Mouse (Mus musculus) liver, adult 2 months (tissue): Measurements from ENCODE around the gene Zfp108. TPM values are rescaled to one million over a fixed set of nuclear protein-coding genes. Genes with fewer than 3 reads are reported as not detected.

Experiments used
- DNase-seq: peaks from one replicate; pipeline ENCODE4 v3.0.0-alpha.2; 2011; ENCODE audit warnings: low read depth, low spot score; ENCODE audit errors: extremely low read depth
- H3K27ac ChIP-seq: fragments of 200-500 bp; replicated peaks from 2 replicates; pipeline ENCODE4 v1.5.1; 2012; ENCODE audit warnings: low read depth, mild to moderate bottlenecking, control low read depth, inconsistent platforms, low read length; ENCODE audit not compliant: insufficient read depth
- H3K27me3 ChIP-seq: fragments of 200-500 bp; 2 replicates; pipeline ENCODE4 v1.6.1; 2012; ENCODE audit warnings: mild to moderate bottlenecking, moderate library complexity, low read length, inconsistent platforms; ENCODE audit not compliant: control insufficient read depth, insufficient read depth
- H3K36me3 ChIP-seq: fragments of 200-500 bp; 2 replicates; pipeline ENCODE4 v1.6.1; 2012; ENCODE audit warnings: low read length, inconsistent platforms; ENCODE audit not compliant: control insufficient read depth, insufficient read depth
- H3K4me1 ChIP-seq: fragments of 200-500 bp; 2 replicates; pipeline ENCODE4 v1.6.1; 2011; ENCODE audit warnings: low read length; ENCODE audit not compliant: control insufficient read depth, insufficient read depth
- H3K4me3 ChIP-seq: fragments of 200-500 bp; 2 replicates; pipeline ENCODE4 v1.5.1; 2011; ENCODE audit warnings: low read depth, mild to moderate bottlenecking, control low read depth, low read length, moderate library complexity; ENCODE audit not compliant: insufficient read depth
- H3K79me2 ChIP-seq: fragments of 200-500 bp; 2 replicates; pipeline ENCODE4 v1.6.1; 2012; ENCODE audit warnings: inconsistent platforms, mild to moderate bottlenecking, low read length, moderate library complexity; ENCODE audit not compliant: control insufficient read depth, insufficient read depth
- H3K9ac ChIP-seq: fragments of 200-500 bp; 2 replicates; pipeline ENCODE4 v1.6.1; 2012; ENCODE audit warnings: low read depth, mild to moderate bottlenecking, control low read depth, inconsistent platforms, low read length
- CTCF ChIP-seq: fragments of 200-500 bp; IDR thresholded peaks from 2 replicates; pipeline ENCODE4 v1.5.1; 2011; ENCODE audit warnings: low read depth, low read length, control low read depth
- POLR2A ChIP-seq: fragments of 200-500 bp; IDR thresholded peaks from 2 replicates; pipeline ENCODE4 v1.6.1; 2011; ENCODE audit warnings: low read length, control low read depth; ENCODE audit not compliant: insufficient read depth; ENCODE audit errors: extremely low read depth
- WGBS: fragments of 180-500 bp; shearing (Covaris S2); methylation state at CpG from one replicate; pipeline ENCODE4 v1.1.7; 2018; 5-methylcytosine and 5-hydroxymethylcytosine counted together
- polyA plus RNA-seq: library from polyadenylated mRNA; depleted of rRNA; stranded (reverse); fragments of >200 nt; gene quantifications from 2 replicates; pipeline ENCODE4 v1.2.3, GENCODE M21; 2012
- total RNA-seq: library from RNA; depleted of rRNA; stranded (reverse); fragments of >200 nt; gene quantifications from 2 replicates; pipeline ENCODE4 v1.2.3, GENCODE M21; 2014

The Zfp108 gene
- total and polyA plus RNA-seq, 2 experiments, result 0.38 to 2.7 TPM

DNA sequence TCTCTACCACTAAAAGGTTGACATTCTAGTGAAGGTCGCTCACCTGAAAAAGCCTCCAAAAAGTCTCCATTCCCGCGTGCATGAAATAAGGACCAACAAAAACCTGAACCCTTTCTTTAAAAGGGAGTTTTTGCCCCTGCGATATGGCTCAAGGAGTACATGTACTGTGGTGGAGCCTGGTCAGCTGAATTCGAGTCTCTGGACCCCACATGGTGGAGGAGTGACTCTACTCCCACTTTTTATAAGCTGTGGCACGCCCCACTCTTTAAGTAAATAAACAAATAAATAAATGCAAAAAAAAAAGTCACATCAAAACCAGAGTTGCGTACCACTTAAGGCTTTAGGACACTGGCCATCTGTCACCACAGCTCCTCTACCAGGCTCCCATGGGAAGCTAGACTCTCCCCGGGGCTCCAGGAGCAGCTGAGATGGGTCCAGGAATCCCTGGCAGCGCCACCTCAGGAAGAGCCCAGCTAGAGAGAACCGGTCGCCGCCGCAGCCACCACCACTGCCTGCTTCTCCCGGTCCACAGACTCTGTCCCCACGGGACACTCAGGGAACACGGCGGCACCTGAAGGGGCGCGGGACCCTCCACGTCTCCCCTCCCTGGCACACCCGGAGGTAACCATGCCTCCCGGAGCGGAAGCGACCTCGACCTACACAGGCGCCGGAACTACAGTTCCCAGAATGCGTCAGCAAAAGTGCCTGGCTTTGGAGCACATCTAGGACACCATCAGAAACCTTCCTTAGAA lies 17.4 kb upstream of the Zfp108 start, which contains the start of gene Zfp109:
Zfp109 (minus strand) TSS at position 521 of the 752 bp plus-strand sequence.
- 0 out of 2 replicates have a peak, but pooled peaks have one; percentile 18 for TF ChIP-seq POLR2A
- no peak for TF ChIP-seq CTCF
- Histone ChIP-seq H3K4me1 (0 out of 2 replicates have a peak, but pooled peaks cover 2% of the 10 kb centered on the region), H3K27me3 (no peaks in the 10 kb centered on the region), H3K4me3 (peak within 1 kb of the TSS; percentile 82), H3K36me3 (no peaks in the 10 kb centered on the region), H3K9ac (peak within 1 kb of the TSS; percentile 78), H3K27ac (no peak within 1 kb of the TSS), H3K79me2 (no peaks in the 10 kb centered on the region)
- WGBS, result 4% methylated on average over 28 of the region's 28 CpGs
- DNase-seq, result peak; percentile 73

DNA sequence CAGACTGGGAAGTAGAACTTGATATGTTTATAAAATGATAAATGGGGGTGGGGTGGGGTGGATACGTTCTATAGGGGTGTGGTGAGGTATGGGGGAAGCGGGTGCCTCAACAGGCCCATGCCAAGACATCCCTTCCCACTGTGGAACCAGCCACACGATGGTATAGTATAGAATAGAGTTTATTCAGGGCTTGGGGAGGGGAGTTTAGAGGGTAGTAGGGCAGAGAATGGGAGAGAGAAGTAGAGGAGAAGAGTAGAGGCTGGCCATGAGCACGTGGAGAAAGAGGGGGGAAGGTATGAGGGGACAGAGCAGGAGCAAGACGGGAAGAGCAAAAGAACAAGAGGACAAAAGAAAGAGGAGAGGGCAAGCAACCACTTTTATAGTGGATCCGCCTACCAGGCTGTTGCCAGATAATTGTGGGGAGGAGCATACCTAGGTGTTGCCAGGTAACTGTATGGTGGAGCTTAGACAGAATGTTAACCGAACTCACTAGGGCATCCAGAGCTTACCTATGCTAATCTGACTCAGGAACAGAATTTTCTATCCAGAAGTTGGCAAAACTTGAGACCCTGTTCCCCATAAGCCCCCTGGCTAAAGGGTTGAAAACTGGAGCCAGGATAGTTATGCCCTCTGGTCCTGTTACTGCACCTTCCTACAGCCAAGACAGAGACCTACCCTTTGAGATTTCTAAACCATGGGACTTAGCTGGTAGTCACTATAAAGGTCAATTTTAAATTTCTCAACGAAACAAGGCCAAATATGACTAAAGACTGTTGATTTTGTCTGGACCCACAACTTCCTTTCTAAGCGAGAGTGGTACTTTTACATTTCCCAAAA lies 597 bp upstream of the Zfp108 start:
- Histone ChIP-seq H3K4me1 (peaks cover 5% of the 10 kb centered on the region; the same call in 1 of the 2 replicates), H3K27ac (no peak overlapping the region), H3K36me3 (no peaks in the 10 kb centered on the region), H3K9ac (no peak overlapping the region), H3K79me2 (no peaks in the 10 kb centered on the region; the same call in 1 of the 2 replicates), H3K4me3 (peak overlapping the region; percentile 68; the same call in 1 of the 2 replicates), H3K27me3 (no peaks in the 10 kb centered on the region)
- 70% methylated on average over 9 of the region's 9 CpGs for WGBS
- TF ChIP-seq CTCF, result no peak
- no peak for TF ChIP-seq POLR2A
- no peak for DNase-seq

DNA sequence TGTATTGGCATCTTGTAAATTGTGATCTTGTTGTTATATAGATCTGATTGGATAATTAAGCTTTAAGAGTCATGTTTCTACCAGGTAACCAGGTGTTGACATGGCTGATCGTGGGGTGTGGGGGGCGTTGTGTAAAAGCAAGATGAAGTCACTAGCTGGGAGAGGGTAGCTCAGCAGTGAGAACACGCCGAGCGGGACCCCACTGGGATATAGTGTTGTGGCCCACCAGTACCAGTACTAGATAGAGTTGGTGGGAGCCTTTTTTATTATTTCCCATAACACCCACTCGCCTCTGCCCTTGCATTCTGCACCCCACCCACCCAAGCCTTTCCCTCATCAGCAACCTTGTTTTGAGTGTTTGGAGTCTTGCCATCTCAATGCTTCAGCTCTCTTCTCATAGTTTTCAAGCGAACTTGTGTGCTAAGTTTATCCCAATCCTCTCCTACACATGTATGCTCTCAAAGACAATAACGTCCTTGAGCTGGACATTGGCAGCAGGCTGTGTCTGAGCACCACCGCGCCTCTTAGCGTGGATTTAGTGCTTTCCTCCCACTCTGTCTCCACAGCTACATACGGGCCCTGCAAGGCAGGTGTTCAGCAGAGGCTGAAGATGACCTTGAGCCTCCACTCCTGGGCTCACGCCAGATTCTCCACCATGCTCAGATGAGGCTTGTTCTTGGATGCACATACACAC lies 4.9 kb downstream of the Zfp108 start:
- DNase-seq, result no peak
- 96% methylated on average over 13 of the region's 13 CpGs for WGBS
- H3K36me3 ChIP-seq, result peaks cover 8% of the 10 kb centered on the region; the same call in 1 of the 2 replicates
- H3K79me2 ChIP-seq, result no peaks in the 10 kb centered on the region; the same call in 1 of the 2 replicates
- H3K27me3 ChIP-seq, result no peaks in the 10 kb centered on the region
- no peak overlapping the region for H3K27ac ChIP-seq
- H3K4me3 ChIP-seq, result no peak overlapping the region
- H3K4me1 ChIP-seq, result peaks cover 2% of the 10 kb centered on the region; the same call in 1 of the 2 replicates
- no peak for TF ChIP-seq CTCF
- no peak for TF ChIP-seq POLR2A
- H3K9ac ChIP-seq, result no peak overlapping the region

- Histone ChIP-seq H3K27me3 (no peaks in the 10 kb centered on the region), H3K36me3 (peaks cover 8% of the 10 kb centered on the region; the same call in 1 of the 2 replicates), H3K4me1 (peaks cover 2% of the 10 kb centered on the region; the same call in 1 of the 2 replicates), H3K9ac (no peak overlapping the region), H3K27ac (no peak overlapping the region), H3K79me2 (no peaks in the 10 kb centered on the region; the same call in 1 of the 2 replicates), H3K4me3 (no peak overlapping the region)
- 93% methylated on average over 4 of the region's 4 CpGs for WGBS
- TF ChIP-seq POLR2A, result no peak
- no peak for TF ChIP-seq CTCF
- no peak for DNase-seq
These were observed 5.4 kb downstream of the Zfp108 start for GRCm38 (mm10) chr7:24260000-24260312.
